Mouse (Mus musculus): Measurements from ENCODE around the gene Filip1. TPM values are rescaled to one million over a fixed set of nuclear protein-coding genes. Genes with fewer than 3 reads are reported as not detected.

Filip1 gene
- polyA plus RNA-seq (2015; fragmentation: Illumina TruSeq; extraction: RNeasy Lipid Tissue Mini Kit (QIAGEN cat#74804); ENCODE audit: insufficient read depth, low replicate concordance), result 3.0 TPM

GRCm38 (mm10) chr9:80012751-80013150 lies at the start of gene Filip1:
Gene Filip1, minus strand, starts transcription at chr9:80012851.

GRCm38 (mm10) chr9:79792841-79793835 lies 219.5 kb downstream of the Filip1 start, which contains the start of gene Tmem30a:
Gene Tmem30a, minus strand, starts transcription at chr9:79793507.

Other genes with a start within 250 kb of the Filip1 start
- gene Tmem30a, start 219.3 kb downstream of the Filip1 start, polyA plus RNA-seq (2015; fragmentation: Illumina TruSeq; extraction: RNeasy Lipid Tissue Mini Kit (QIAGEN cat#74804); ENCODE audit: insufficient read depth, low replicate concordance), result 141 TPM
- gene Senp6, start 54.1 kb upstream of the Filip1 start, polyA plus RNA-seq (2015; fragmentation: Illumina TruSeq; extraction: RNeasy Lipid Tissue Mini Kit (QIAGEN cat#74804); ENCODE audit: insufficient read depth, low replicate concordance), result 143 TPM
- gene Myo6, start 152.2 kb upstream of the Filip1 start, polyA plus RNA-seq (2015; fragmentation: Illumina TruSeq; extraction: RNeasy Lipid Tissue Mini Kit (QIAGEN cat#74804); ENCODE audit: insufficient read depth, low replicate concordance), result 10.0 TPM